Mouse (Mus musculus) right cerebral cortex, postnatal 25 days (tissue): ENCODE results near the gene Sbsn.
"Not testable (repeated sequence)": the region's sequence is repeated elsewhere in the genome, so short reads cannot be mapped to it uniquely, and the experiment has no call there.

ENCODE experiments used
- DNase-seq: peaks from one replicate; pipeline ENCODE4 v3.0.0; 2022

The Sbsn gene

DNA sequence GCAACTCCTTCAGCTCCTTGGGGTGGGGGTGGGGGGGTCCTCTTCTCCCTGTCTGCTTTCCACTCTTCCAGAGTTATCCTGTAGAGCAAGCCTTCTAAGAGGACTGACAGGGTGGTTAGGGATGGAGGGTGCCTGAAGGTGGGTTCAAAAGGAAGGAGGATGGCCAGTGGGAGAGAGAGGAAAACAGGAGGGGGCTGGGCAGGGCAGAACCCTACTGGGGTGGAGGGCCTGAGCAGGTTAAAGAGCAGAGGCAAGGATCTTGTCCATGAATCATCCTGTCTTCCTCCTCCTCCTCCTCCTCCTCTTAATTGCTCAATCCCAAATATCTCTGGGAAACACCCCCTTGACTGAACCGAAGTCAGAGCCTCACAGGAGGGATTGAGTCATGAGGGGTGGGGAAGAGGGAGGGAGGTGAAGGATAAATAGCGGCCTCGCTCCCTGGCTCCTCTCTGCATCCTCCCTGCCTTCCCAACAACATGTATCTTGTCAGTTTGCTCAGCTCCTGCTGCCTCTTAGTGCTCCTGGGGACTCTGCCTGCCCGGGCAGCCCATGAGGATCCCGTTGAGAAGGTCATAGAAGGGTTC is at the start of gene Sbsn:
Sbsn (plus strand) TSS at position 386 of the 584 bp plus-strand sequence.
- no peak for DNase-seq

- no peak for DNase-seq
Observed at GRCm38 (mm10) chr7:30706214-30706882, 44.9 kb upstream of the Sbsn start.

DNA sequence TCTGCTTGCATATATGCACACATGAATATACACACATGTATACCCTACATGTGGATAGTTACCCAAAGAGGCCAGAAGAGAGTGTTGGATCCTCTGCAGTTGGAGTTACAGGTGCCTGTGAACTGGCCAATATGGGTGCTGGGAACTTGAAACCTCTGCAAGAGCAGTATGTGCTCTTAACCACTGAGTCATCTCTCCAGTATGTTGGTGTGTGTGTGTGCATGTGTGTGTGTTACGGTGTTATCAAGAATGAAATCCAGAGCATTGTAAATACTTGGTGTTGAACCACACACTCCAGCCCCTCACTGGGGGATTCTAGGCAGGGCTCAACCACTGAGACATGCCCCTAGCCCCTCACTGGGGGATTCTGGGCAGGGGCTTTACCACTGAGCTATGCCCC is 43.8 kb upstream of the Sbsn start:
- no peak for DNase-seq

DNA sequence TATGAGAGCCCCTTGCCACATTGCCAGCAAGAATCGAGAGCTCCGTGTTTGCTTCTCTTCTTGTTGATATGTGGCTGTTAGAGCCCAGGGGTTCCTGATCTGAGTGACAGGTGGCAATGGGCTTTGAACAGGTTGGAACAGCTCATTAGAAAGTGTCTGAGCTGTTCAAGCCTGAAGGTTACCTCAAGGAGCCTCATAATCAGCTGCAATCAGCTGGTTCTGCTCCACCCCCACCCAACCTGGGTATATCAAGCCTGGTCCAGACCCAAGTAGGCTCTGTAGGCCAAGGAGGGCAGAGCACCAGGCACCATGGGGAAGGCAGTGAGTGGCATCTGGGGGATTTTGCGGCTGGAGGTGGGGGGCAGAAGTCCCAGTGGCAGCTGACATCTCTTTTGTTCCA is 39.3 kb upstream of the Sbsn start, which contains the start of gene Atp4a:
Atp4a (plus strand) TSS at position 268 of the 400 bp plus-strand sequence.
- DNase-seq, result no peak

DNA sequence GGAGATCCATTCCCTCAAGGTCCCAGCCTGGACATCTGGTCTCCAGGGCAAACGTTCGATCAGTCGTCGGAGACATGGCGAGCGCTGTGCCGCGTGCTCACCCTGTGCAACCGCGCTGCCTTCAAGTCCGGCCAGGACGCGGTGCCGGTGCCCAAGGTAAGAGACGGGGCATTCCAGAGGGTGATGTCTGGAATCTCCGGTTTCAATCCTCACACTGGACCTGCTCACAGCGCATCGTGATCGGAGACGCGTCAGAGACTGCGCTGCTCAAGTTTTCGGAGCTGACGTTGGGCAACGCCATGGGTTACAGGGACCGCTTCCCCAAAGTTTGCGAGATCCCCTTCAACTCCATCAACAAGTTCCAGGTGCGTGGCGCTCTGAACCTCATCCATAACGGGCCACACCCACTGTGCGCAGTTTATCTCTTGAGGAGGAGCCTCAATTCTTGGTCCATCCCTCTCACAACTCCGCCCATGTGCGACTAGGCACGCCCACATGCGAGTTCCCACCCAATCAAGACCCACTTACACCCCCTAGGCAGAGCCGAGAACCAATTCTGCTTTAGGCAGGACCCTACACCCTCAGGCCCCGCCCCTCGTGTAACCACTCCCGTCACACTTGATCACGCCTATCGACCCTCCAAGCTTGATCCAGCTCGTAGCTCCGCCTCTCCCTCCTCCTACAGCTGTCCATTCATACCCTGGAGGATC is 34.1 kb upstream of the Sbsn start:
- DNase-seq, result peak; percentile 48

GRCm38 (mm10) chr7:30717716-30718046 is 33.6 kb upstream of the Sbsn start:
- DNase-seq, result no peak

GRCm38 (mm10) chr7:30719669-30720068 is 31.6 kb upstream of the Sbsn start:
- DNase-seq, result no peak

- DNase-seq, result no peak
Observed at GRCm38 (mm10) chr7:30721286-30721685, 30.0 kb upstream of the Sbsn start.

DNA sequence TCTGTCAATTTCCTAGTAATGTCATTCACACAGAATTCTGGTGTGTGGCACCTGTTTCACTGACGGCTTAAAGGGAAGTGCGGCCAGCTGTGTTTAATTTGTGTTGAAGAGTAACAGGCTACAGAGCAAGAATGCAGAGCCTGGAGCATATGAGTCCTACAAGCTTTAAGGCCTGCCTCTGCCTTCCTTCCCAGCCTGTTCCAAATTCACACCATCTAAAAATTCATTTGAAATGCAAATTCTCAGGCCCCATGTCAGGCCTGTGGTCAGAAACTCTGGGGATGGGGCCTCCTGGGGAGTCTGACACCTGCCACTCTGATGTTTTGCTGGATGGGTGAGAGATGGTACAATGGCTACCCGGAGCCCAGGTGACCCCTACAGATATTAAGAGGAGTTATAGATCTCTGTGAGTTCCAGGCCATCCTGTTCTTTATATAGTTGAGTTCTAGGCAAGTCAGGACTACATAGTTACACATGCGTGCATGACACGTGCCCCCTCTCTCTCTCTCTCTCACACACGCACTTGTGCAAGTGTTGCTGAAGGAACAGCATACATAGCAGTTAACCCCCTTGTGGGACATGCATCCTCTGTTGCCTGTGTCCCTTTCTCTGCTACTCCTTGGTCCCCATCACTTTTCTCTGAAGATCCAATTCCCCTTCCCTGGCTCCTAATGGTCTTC is 27.9 kb upstream of the Sbsn start:
- DNase-seq, result no peak

DNA sequence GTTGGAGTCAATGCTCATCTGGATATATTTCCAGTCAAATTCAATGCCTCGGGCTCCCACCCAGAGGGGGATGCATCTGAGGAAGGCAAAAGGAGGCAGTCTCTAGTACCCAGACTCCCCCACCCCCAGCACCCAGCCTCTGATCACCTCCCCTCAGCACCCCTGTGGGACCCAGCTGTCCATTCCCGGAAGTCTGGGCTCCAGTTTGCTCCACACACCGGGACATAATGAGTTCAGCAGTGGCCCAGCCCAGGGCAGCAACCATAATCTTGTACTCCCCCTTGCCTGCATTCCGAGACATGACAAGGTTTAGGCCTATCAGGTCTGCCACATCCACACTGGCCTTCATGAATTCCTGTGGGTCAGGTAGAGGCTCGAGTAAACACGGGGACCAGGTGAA is 23.1 kb upstream of the Sbsn start:
- no peak for DNase-seq

GRCm38 (mm10) chr7:30728739-30729395 is 22.4 kb upstream of the Sbsn start:
- no peak for DNase-seq

DNA sequence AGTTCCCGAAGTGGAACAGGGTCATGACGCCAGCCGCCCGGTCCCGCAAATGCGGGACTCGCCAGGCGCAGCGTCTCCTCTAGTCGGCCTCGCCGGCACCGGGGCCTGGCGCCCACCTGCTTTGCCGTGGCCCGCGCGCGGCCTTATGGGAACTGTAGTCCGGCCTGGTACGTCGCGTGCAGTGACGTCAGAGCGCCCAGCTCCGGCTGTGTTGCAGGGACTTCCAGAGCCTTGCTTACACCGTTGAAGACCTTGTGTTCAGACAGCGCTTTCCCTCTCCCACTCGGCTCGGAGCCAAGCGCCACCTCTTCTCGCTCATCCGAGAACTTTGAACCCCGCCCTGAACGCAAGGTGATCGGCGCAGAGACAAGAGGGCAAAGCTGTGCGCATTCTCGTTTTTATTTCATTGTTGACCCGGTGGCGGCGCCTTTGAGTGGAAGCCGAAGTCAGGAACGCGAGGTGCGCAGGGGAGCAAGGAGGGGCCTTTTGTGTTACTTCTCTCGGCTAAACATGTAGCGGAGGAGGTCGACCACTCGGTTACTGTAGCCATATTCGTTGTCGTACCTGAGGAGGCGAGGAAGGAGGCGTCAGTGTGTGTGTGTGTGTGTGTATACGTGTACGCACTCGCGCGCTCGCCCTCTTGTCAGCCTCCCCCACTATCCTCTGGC is 21.7 kb upstream of the Sbsn start, which contains the start of gene Tmem147:
Tmem147 (minus strand) TSS at position 145 of the 668 bp plus-strand sequence.
- DNase-seq, result peak; percentile 97

- DNase-seq, result not testable (repeated sequence)
Observed at GRCm38 (mm10) chr7:30730064-30730722, 21.1 kb upstream of the Sbsn start.

- no peak for DNase-seq
Observed at GRCm38 (mm10) chr7:30736211-30736610, 15.1 kb upstream of the Sbsn start.

GRCm38 (mm10) chr7:30742570-30742969 is 8.7 kb upstream of the Sbsn start:
- DNase-seq, result not testable (repeated sequence)

- DNase-seq, result not testable (repeated sequence)
Observed at GRCm38 (mm10) chr7:30743617-30744016, 7.7 kb upstream of the Sbsn start, which contains the start of gene Gapdhs. Gene Gapdhs (minus strand): TSS chr7:30743681.

- DNase-seq, result no peak
Observed at GRCm38 (mm10) chr7:30744022-30744598, 7.2 kb upstream of the Sbsn start.

- no peak for DNase-seq
Observed at GRCm38 (mm10) chr7:30747525-30748204, 3.6 kb upstream of the Sbsn start.

GRCm38 (mm10) chr7:30749824-30750606 is 1.3 kb upstream of the Sbsn start:
- DNase-seq, result no peak

DNA sequence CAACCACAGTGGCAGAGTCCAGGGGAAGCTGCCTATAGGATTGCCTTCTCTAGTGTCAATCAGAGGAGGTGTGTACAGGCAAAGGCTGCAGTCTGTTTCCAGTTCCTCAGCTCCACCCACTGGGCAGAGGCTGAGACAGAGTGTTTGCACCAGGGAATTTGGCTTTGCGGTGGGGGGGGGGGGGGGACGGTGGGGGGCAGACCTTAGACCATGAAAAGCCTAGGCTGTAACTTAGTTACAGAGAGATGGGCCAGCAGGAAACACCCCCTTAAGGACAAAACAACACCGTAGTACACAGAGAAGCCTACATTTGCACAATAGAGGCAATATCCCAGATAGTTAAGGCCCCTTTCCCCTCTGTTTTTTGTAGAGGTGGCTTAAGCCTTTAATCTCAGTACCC is 5.7 kb downstream of the Sbsn start:
- DNase-seq, result no peak
